Mouse (Mus musculus) kidney, embryonic 16.5 days (tissue): ENCODE results near the gene Vmn1r169. TPM values are rescaled to one million over a fixed set of nuclear protein-coding genes. Genes with fewer than 3 reads are reported as not detected.
"Not testable (repeated sequence)": the region's sequence is repeated elsewhere in the genome, so short reads cannot be mapped to it uniquely, and the experiment has no call there.

Source experiments
- ATAC-seq: fragments of 200-750 bp; cut with Nextera tagmentation; 2 replicates; pipeline ENCODE4 v1.8.0; 2017; ENCODE audit warnings: moderate TSS enrichment; ENCODE audit not compliant: low FRiP score, low TSS enrichment
- H3K27ac ChIP-seq: fragments of 300-500 bp; sonication (generic); 2 replicates; pipeline ENCODE4 v1.5.1; 2014; ENCODE audit warnings: low read length
- H3K27me3 ChIP-seq: fragments of 300-500 bp; sonication (generic); 2 replicates; pipeline ENCODE4 v1.6.1; 2014; ENCODE audit warnings: low read length, control low read depth, mixed read lengths; ENCODE audit not compliant: insufficient read depth
- H3K36me3 ChIP-seq: fragments of 300-500 bp; sonication (generic); 2 replicates; pipeline ENCODE4 v1.6.1; 2014; ENCODE audit warnings: low read length, control low read depth, mixed read lengths; ENCODE audit not compliant: insufficient read depth
- H3K4me1 ChIP-seq: fragments of 300-500 bp; sonication (generic); 2 replicates; pipeline ENCODE4 v1.6.1; 2014; ENCODE audit warnings: low read length, control low read depth, mixed read lengths; ENCODE audit not compliant: insufficient read depth
- H3K4me2 ChIP-seq: fragments of 300-500 bp; sonication (generic); replicated peaks from 2 replicates; pipeline ENCODE4 v1.6.1; 2014; ENCODE audit warnings: low read depth, low read length
- H3K4me3 ChIP-seq: fragments of 300-500 bp; sonication (generic); 2 replicates; pipeline ENCODE4 v1.5.1; 2014; ENCODE audit warnings: mild to moderate bottlenecking, low read length
- H3K9ac ChIP-seq: fragments of 300-500 bp; sonication (generic); replicated peaks from 2 replicates; pipeline ENCODE4 v1.6.1; 2014; ENCODE audit warnings: low read length
- H3K9me3 ChIP-seq: fragments of 300-500 bp; sonication (generic); 2 replicates; pipeline ENCODE4 v1.6.1; 2016; ENCODE audit warnings: low read length, control low read depth
- WGBS: fragments of 180-500 bp; shearing (Covaris S2); extraction: QIAGEN DNeasy Blood & Tissue Kit; methylation state at CpG from one replicate; pipeline ENCODE4 v1.1.7; 2014; 5-methylcytosine and 5-hydroxymethylcytosine counted together
- polyA plus RNA-seq: library from polyadenylated mRNA; unstranded; fragments of >200 nt; fragmentation: Nextera tagmentation; extraction: Ambion mirVana; gene quantifications from 2 replicates; pipeline ENCODE4 v1.2.1, GENCODE M21; 2015

Vmn1r169 gene
- polyA plus RNA-seq: not detected in 2 replicates

- H3K4me3 ChIP-seq, H3K9ac ChIP-seq, ATAC-seq, H3K4me1 ChIP-seq, H3K9me3 ChIP-seq, H3K36me3 ChIP-seq, H3K4me2 ChIP-seq, H3K27ac ChIP-seq, H3K27me3 ChIP-seq: not testable (repeated sequence)
- WGBS: 62% methylated on average over 1 of the region's 2 CpGs
Measured at GRCm38 (mm10) chr7:23575226-23575625, at the start of gene Vmn1r169. Vmn1r169 (plus strand) TSS chr7:23575526.

GRCm38 (mm10) chr7:23539432-23539831, 35.9 kb upstream of the Vmn1r169 start, which contains the start of gene Vmn1r168:
Vmn1r168 (plus strand) TSS chr7:23539732.
- H3K9me3 ChIP-seq, H3K4me1 ChIP-seq, H3K4me3 ChIP-seq, H3K36me3 ChIP-seq, ATAC-seq, H3K27me3 ChIP-seq, H3K27ac ChIP-seq, H3K9ac ChIP-seq, H3K4me2 ChIP-seq: not testable (repeated sequence)
- no CpG with 5 or more reads among the region's 1 CpGs for WGBS

- not testable (repeated sequence) for H3K9ac ChIP-seq, H3K4me2 ChIP-seq, H3K27me3 ChIP-seq, H3K4me1 ChIP-seq, H3K4me3 ChIP-seq, ATAC-seq, H3K27ac ChIP-seq, H3K9me3 ChIP-seq, H3K36me3 ChIP-seq
- WGBS: 29% methylated on average over 1 of the region's 1 CpGs
Measured at GRCm38 (mm10) chr7:23605875-23606274, 30.5 kb downstream of the Vmn1r169 start, which contains the start of gene Vmn1r170. Vmn1r170 (plus strand) TSS chr7:23606175.

Other genes with a start within 250 kb of the Vmn1r169 start
- not detected in 2 replicates for gene Nlrp5, start 189.6 kb upstream of the Vmn1r169 start, polyA plus RNA-seq
- not detected in 2 replicates for gene Vmn1r167, start 68.3 kb upstream of the Vmn1r169 start, polyA plus RNA-seq
- not detected in 2 replicates for gene Vmn1r168, start 35.8 kb upstream of the Vmn1r169 start, polyA plus RNA-seq
- not detected in 2 replicates for gene Vmn1r170, start 30.6 kb downstream of the Vmn1r169 start, polyA plus RNA-seq
- gene Vmn1r171, start 55.2 kb downstream of the Vmn1r169 start, polyA plus RNA-seq: not detected in 2 replicates
- not detected in 2 replicates for gene Vmn1r172, start 82.8 kb downstream of the Vmn1r169 start, polyA plus RNA-seq
- gene Vmn1r173, start 125.2 kb downstream of the Vmn1r169 start, polyA plus RNA-seq: not detected in 2 replicates
- gene Vmn1r174, start 176.7 kb downstream of the Vmn1r169 start, polyA plus RNA-seq: not detected in 2 replicates
- not detected in 2 replicates for gene Vmn1r175, start 235.1 kb downstream of the Vmn1r169 start, polyA plus RNA-seq